Mouse (Mus musculus) lung, postnatal 25 days (tissue): ENCODE measurements at regions not wholly inside any gene's neighbourhood (a gene's known extent, or its start where the extent isn't known, plus 50 kb on each side); places are given as distances from the start of the nearest gene placed in this dataset.

Experiments used
- DNase-seq: peaks from one replicate; pipeline ENCODE4 v3.0.0; 2022; ENCODE audit warnings: low spot score

DNA sequence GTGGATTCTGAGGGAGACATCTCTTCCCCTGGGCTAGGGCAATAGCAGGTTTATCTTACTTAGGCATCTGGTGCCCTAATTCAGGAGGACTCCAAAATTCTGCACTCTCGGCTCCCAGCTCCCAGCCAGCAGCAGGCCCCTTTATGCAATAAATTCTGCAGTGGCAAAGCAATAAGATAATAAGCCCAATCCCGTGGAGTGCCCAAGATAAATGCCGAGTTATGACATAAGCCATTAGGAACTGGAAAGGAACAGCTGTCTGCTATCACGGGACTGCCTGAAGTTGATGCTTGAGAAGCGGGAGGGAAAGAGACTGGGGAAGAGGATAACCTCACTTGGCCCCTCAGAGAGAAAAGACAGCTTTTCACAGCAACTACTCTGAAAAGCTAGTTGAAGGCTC is 159.0 kb downstream of the 1190002N15Rik start:
- DNase-seq, result peak; percentile 59

DNA sequence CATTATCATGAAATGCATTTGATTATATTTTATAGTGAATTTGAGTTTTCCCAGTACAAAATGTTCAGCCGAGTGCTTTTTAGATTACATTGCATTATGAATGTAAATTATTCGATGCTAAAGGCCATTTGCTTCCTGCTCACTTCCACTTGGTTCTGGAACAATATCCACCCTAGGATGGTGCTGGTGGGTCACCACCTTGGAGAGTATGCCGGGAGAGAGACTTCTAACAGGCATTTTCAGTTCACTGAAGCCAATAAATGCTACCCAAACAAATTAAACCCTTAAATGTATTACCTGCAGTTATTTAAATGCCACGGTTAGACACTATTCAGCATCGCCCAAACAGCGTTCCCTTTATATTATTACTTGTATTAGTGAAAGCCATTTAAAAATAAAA is 159.6 kb downstream of the 1190002N15Rik start:
- no peak for DNase-seq

DNA sequence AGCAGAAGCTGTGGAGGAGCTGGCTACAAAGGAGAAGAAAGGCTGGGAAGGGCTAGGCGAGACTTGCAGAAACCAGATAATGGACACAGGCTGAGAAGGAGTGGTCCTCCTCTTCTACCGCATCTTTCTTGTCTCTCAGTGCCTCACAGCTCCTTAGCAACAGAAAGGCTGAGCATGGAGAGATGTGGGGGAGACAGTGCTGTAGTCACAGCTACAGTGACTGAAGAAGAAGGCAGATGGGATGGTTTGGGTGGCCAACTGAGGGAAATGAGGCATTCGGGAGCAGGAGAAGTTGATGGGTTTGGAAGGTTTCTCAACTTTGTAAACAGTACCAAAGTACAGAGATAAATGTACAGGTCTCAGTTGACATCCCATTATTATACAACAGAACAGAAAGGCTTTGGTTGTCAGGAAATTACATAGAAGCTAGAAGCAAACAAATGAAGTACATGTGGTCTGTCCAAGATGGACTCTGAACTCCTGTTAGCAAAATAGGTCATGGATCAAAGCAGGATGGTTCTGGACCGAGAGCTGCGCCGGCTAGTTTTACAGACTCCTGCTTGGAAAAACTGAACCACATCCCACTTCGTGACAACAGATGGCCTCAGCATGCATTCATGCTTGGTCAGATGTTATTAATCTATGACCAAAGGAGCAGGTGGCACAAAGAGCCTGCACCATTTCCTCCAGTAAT is 160.4 kb downstream of the 1190002N15Rik start:
- no peak for DNase-seq

DNA sequence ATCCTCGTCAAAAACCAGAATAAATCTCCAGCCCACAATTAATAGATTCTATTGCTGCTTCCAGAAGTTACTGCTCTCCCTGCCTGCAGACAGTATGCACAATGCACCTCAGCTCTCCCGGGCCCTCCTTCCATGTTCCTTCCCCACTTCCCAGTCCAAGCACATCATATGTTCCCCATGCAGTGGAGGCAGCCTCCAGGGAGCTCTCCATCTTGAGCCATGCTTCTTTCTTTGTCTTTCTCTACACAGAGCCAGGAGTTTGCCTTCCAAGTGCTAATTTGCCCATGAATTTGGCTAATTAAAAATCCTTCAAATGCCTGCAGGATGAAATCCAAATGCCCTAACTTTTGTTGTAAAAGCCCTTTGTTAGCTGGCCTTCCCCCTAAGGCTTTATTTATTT is 166.9 kb downstream of the 1190002N15Rik start:
- DNase-seq, result no peak

DNA sequence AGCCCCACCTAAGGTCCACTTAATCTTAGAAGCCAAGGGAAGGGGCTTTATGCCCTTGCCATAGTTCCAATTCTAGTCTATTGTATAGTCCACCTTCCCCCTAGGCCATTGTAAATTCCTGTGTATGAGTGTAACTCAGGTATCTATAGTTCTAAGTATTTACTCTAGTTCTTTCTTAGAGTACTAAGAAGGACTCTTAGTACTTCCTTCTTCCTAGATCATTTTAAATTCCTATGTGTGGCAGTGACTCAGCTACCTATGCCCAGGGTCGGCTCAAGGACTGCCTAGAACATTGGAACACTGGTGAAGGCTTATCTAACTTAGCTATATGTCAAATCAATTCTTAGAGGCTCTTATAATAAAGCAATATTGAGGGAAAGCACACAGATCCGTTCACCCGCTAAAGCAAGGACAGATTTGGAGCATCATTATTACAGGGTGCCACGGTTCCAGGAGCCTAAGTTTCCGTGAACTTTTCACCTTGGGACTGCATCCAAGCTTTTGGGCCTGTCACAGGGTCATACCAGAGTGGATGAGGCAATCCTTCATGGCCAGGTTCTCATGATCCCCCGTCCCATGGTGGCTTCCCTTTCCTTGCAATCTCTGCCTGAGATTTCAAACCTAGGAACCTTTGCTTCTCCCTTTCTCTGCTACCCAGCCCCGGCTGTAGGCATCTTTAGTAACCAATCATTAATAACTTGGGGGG is 169.5 kb downstream of the 1190002N15Rik start:
- DNase-seq, result peak; percentile 8

DNA sequence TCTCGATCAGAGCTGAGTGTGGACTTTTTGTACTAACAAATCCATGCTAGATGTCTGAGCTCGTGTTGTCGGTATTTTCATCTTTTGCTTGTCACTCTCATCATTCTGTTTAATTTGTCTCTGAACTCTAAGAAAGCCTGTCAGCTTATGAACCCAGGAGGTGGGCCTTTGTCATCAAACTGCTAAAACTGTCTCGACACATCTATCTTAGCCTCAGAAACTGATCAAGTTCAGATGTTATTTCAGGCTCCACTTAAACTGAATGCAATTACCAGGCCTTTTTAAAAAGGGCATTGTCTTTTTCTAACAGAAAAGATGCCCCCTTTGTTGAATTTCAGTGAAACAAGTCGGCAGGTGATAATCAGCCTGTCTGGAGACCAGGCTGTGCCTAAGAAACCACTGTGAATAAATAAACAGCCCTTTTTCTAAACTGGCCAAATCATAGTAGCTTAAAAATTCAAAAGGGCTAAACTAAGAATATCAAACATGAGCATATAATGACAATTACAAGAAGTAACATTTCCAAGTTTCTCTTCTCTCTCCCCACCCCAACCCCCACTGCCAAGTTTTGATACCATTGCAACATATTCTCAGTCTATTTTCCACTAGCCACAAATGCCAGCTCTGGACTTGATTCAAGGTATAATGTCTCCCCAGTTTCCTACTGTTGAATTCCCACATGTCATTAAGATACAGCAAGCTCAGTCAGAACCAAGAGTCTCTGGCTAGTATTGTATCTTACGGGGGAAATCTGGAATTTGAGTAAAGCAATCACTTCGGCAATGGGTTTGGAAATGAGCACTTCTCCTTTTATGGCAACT is 175.8 kb downstream of the 1190002N15Rik start:
- peak; percentile 2 for DNase-seq

DNA sequence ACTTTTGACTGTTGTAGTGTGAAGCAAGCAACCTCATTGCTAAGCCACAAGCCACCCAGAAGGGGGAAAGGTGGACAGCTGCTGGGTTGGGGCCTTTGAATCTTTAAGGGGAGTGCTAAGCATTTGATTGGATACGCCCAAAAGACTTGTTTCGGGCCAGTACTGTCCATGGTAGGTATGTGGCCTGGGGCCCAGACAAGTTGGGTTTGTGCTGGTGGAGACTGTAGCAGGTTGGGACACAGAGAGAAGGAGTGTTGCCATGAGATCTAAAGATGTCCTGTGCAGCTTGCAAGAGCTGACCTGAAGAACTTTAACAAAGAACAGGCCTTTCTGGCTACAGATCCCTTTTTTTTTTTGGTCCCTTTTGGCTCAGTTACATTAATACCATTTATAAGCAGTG is 176.9 kb downstream of the 1190002N15Rik start:
- DNase-seq, result no peak

DNA sequence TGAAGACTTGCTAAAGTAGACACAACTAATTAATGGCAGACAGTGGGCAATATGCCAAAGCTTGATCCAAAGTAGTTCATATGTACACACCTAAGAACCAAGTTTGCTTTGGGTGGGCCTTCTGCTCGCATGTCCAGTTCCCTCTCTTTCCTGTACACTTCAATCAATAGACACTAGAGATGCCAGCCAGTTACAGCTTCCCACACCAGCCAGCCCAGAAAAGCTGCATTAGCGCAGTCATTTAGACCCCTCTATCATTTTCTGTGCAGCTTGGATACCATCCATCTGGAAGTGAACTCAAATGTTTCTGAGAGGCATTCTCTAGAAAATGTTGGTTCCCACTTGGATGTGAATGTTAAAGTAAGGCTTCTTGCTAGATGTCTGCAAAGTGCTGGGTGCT is 179.7 kb downstream of the 1190002N15Rik start:
- no peak for DNase-seq

DNA sequence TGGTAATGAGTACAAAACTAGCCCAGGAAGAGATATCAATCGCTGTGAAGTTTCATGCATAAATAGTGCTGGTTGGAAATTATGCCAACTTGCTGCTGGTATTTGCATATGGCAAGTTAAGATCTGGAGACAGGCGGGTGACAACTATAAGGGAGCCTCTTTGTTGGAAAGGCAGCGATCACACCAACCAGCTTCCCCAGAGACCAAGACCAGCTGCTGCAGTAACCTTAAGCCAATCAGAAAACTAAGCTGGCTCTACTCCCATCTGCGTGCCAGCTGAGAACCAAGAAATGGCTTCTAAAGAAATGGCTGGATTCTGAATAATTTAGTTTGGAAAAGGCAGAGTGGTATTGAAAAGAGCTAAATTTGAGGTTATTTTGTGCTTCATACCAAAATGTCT is 195.9 kb downstream of the 1190002N15Rik start:
- no peak for DNase-seq

DNA sequence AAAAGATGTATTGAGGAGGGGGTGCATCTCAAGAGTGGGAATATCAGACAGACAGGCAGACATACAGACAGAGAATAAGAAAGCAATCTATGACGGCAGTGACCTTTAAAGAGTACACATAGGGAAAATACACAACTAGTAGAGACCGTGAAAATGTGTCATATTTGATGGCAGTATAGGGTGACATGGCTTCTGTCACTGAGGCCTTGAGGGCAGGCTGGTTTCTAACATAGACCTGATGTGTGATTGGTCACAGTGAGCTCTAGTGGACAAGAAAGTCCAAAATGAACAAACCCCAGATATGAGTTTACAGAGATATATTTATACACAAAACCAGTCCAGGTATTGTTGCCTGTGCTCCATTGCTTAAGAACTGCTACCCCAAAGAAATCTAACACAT is 196.3 kb downstream of the 1190002N15Rik start:
- no peak for DNase-seq

DNA sequence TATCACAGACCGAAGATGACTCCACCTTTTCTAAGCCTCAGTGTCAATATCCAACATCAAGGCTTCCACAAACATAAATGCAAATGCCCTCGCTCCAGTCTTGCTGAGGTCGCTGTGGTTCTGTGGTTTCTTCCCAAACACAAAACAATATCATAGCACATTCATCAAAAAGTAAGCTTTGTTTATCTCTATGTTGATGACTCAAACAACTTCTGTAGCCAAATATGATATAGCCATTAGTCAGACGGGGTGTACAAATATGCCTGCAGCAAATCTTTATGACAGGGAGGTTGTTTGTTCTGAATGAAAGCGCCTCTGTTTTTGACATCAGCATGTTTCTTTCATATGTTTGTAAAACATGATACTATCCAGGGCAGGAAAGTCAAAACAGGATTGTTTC is 204.4 kb downstream of the 1190002N15Rik start:
- DNase-seq, result no peak

DNA sequence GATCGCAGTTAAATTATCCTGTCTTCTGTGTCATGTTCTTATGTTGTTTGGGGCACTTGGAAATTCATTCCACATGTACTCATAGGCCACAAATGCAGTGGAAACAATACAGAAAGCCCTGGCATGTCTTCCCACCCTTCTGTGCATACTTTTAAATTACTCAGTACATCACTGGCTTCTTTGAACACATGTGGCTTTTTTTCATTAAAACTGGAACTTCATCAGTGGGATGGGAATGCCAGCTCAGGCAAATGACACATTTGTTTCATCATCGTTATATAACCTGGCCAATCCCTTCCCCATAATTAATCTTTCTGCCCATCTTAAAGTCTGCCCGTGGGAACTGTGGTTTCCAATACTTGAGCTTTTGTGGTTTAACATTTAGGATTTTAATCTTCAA is 214.9 kb downstream of the 1190002N15Rik start:
- no peak for DNase-seq

DNA sequence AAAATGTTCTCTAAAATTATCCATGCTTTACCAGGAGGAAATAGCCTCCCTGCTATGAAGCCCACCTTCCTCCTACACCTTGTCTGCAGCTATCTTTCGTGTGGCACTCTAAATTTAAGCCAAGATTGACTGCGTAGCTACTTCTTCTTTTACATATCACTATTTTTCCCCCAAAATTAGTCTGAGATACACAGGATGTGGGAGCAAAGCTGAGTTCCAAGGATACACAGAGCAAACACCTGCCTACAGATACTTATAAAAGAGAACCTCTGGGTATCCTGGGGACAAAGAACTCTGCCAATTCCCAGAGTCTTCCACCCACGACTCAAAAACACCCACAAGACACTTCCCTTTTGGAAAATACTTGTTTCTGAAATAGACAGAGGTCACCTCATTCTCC is 235.3 kb downstream of the 1190002N15Rik start:
- no peak for DNase-seq

DNA sequence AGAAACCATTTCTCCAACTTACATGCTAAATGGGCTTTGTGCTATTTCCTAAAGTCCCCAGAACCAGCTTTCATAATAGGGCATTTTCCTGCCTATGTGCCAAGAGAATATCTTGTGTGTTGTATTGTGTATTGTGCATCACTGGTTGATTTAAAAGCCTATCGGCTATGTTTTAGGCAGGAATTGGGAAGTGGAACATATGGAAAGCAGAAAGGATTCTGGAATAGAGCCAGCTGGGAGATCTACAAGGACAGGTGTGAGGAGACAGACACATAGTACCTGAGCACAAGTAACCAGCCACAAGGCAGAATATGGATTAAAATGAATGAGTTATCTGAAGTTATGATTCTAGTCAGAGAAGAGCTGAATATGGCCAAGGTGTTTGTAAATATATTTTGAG is 236.0 kb downstream of the 1190002N15Rik start:
- no peak for DNase-seq

DNA sequence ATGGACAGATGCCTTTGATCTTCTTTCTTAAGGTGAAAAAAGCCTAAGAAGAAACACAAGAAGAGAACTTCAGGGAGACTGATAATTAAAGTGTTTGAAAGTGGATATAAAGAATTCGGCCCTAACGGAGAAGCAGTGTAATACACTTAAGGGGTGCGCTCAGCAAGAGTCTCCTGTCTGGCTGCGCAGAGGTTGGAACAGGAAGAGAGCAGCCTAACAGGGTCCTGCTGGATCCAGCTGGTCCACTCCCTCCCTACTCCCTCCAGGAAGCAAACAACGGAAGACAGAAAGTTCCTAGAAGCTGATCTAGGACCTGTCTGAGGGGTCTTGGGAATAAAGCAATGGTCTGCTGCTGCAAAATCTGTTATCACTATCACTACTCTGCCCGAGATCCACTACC is 242.4 kb downstream of the 1190002N15Rik start:
- DNase-seq, result no peak

DNA sequence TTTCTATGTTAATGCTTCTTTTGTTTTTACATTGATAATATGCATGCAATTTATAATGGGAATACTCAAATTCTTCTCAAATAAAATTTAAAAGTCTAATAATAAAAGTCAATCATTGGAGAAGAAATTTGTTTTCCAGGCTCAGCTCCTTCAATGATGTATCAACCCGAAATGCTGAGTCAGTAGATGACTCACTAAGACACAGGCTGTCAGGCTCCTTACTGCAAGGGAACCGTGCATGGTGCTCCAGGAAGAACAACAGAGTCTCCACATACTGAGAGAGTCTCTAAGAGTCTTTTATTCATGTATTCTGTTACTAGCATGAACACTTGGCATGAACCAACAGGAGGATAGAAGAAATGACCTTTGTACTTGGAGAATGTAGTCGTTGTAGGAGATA is 245.7 kb downstream of the 1190002N15Rik start:
- DNase-seq, result no peak

DNA sequence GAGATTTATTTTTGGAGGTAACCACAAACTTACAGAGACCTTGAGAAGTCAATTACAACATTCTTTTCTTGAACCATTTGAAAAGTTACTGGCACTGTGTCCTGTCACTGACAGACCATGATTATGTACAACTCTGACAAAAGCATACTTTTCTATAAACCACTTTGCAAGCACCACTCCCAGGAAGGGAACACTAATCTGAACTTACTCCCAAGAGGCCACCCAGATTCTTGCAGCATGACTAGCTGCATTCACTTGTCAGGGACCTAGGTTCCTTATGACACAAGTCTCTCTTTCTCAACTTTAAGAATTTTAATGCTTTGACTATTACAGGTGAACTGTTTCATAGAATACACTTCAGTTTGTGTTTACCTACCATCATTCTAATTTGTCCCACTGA is 248.3 kb downstream of the 1190002N15Rik start:
- no peak for DNase-seq

DNA sequence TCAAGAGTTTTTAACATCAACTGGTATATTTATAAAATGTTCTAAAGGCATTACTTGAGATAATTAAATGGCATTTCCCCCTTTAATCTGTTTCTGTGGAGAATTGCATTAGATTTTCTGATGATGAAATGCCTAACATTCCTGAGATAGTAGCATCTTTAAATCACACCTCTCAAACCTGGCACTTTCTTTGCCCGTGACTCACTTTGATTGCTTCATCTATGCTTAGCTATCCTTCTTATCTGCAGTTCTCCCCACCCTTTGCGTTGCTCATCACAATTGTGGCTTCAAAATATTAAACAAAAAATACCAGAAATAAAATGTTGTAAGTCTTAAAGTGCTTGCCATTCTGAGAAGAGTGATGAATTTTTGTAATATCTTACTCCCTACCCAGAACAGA is 250.3 kb downstream of the 1190002N15Rik start:
- no peak for DNase-seq

DNA sequence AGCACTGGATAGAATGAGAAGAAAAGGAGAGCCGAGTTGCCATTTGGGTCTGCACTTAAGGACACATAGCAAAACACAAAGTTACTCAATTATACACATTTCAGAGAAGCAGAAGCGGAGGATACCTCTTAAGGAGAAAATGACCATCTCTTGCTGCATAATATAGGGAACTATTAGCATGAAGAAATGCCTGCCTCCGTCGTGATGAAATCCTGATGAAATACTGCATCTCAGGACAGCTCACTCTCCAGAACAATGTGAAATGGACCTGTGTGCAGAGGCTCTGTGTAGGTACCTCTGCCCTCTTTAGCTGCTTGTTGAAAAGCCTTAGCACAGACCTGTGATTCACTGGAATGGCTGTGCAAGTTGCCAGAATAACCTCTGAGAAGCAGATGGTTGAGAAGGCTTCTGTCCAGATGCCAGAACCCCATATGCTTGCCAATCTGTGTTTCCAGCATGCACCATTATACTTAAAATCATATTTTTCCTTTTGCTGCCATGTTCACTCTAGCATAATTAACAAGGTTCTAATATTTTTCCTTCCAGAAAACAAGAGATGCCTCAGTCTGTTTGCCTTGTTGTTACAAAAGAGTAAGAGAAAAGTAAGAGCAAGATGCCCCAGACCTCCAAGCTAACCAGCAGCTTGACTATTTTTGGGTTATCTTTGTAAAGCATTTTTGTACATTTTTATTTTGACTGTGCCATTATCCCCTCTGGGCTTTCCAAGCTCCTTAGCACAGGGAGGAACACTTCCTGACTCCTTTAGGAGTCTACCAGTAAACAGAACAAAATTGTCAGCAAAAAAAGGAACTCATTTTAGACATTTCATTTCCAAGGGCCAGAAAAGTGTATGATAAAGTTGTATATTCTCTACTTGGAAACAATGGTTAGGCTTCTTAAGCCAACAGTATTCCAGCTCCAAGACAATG is 259.0 kb downstream of the 1190002N15Rik start:
- DNase-seq, result peak; percentile 25

DNA sequence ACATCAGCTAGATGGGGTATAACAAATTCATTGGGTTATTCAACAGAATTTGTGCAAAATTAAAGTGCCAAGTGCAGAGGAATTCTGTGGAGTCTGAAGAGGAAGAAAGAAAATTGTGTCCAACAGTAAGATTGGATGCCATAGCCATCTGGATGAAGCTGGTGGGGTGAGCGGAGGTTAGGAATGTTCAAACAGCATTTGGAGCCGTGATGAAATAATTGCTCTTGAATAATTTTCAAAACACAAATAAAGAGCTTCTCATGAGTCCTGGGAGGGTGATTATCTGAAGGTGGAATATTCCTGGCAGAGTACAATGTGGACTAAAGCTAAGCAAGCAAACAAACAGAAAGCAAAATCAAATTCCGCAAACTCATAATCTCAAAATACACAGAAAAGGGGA is 260.8 kb downstream of the 1190002N15Rik start:
- DNase-seq, result peak; percentile 23

DNA sequence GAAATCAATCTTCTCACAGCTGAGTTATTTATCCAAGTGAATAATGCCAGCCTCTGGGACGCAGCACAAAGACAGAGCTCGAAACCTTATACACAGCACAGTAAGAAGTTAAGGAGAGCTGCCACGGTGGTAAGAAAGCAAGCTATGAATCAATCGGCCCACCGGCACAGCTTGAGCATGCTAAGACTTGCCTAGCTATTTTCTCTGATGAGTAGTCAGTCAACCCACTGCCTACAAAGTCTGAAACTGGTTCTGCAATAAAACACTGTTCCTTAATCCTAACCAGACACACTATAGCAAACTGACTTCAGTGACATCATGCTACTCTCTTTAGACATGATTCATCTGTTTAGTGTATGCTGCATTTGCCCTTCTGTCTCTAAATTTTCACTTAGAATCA is 268.7 kb downstream of the 1190002N15Rik start:
- DNase-seq, result no peak

DNA sequence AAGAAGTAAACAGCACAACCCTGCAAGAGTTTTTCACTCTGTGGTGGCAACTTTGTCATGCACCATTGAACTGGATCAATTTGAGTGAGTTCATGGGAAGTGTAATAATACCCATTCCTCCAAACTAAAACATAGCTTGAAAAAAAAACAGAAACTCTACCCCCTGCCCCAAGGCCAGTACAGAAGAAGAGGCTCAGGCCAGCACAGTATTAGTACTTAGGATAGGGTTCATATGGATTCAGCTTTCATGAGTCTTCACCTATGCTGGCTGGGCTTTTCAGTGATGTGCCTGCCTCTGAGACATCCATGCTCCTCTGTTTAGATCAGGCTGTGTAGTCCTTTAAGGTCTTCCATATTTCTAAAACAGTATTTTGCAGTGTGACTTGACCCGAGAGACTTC is 270.6 kb downstream of the 1190002N15Rik start:
- no peak for DNase-seq
